Mouse (Mus musculus) CH12.LX (cell line): ENCODE results near the gene Ifrd1. TPM values are rescaled to one million over a fixed set of nuclear protein-coding genes. Genes with fewer than 3 reads are reported as not detected.

Source experiments
- DNase-seq: peaks from one replicate; pipeline ENCODE4 v3.0.0-alpha.2; 2013; ENCODE audit errors: extremely low read depth
- H3K27ac ChIP-seq: 2 replicates; pipeline ENCODE4 v1.5.1; 2012; ENCODE audit warnings: low read depth, mild to moderate bottlenecking, control low read depth, moderate library complexity; ENCODE audit not compliant: insufficient read depth
- H3K27me3 ChIP-seq: replicated peaks from 2 replicates; pipeline ENCODE3; 2012; ENCODE audit warnings: inconsistent platforms
- H3K36me3 ChIP-seq, 2 experiments: replicated peaks in 1 of 2; 2 replicates each; pipeline versions ENCODE3 to v1.6.1; 2012; ENCODE audit warnings: inconsistent platforms in 1 of 2, low read length in 1 of 2, mild to moderate bottlenecking in 1 of 2, mixed read lengths in 1 of 2, moderate library complexity in 1 of 2; ENCODE audit not compliant: control insufficient read depth in 1 of 2, insufficient read depth in 1 of 2
- H3K4me1 ChIP-seq, 2 experiments: 2 replicates each; pipeline ENCODE4 v1.6.1; 2012; ENCODE audit warnings: inconsistent platforms in 1 of 2, moderate library complexity in 1 of 2; ENCODE audit not compliant: insufficient read depth in 2 of 2, control insufficient read depth in 1 of 2
- H3K4me2 ChIP-seq: 2 replicates; pipeline ENCODE4 v1.6.1; 2012; ENCODE audit warnings: low read depth, mild to moderate bottlenecking, control low read depth; ENCODE audit not compliant: poor library complexity, insufficient read depth, severe bottlenecking
- H3K4me3 ChIP-seq, 3 experiments: fragments of 150-350 bp in 1 of 3; sonication (generic) in 1 of 3; replicated peaks in 1 of 3; 2 replicates each; pipeline versions ENCODE3 to v1.5.1; 2011 to 2012; ENCODE audit warnings: low read depth in 2 of 3, low read length in 2 of 3, mild to moderate bottlenecking in 2 of 3, moderate library complexity in 2 of 3, control low read depth in 1 of 3, improper control_type of control experiment in 1 of 3, inconsistent platforms in 1 of 3, mixed read lengths in 1 of 3; ENCODE audit not compliant: poor library complexity in 1 of 3
- H3K79me2 ChIP-seq: replicated peaks from 2 replicates; pipeline ENCODE4 v1.6.1; 2012; ENCODE audit warnings: mild to moderate bottlenecking, moderate library complexity; ENCODE audit not compliant: control insufficient read depth, poor library complexity, insufficient read depth, severe bottlenecking; ENCODE audit errors: extremely low read depth
- H3K9ac ChIP-seq: 2 replicates; pipeline ENCODE4 v1.6.1; 2012; ENCODE audit warnings: low read depth, mild to moderate bottlenecking, control low read depth, moderate library complexity; ENCODE audit not compliant: insufficient read depth
- H3K9me3 ChIP-seq: replicated peaks from 2 replicates; pipeline ENCODE3; 2012; ENCODE audit warnings: low read length, inconsistent platforms, mixed read lengths
- CHD2 ChIP-seq: IDR thresholded peaks from 2 replicates; pipeline ENCODE4 v1.6.1; 2011; ENCODE audit warnings: low read length, improper control_type of control experiment
- E2F4 ChIP-seq: IDR thresholded peaks from 2 replicates; pipeline ENCODE4 v1.6.1; 2011; ENCODE audit warnings: low read depth, low read length, improper control_type of control experiment; ENCODE audit not compliant: insufficient replicate concordance
- ETS1 ChIP-seq: conservative IDR thresholded peaks from 2 replicates; pipeline ENCODE4 v1.6.1; 2012; ENCODE audit warnings: low read depth, mild to moderate bottlenecking, inconsistent platforms, low read length, improper control_type of control experiment, moderate library complexity
- GABPA ChIP-seq: IDR thresholded peaks from 2 replicates; pipeline ENCODE4 v1.6.1; 2012; ENCODE audit warnings: low read depth, low read length, improper control_type of control experiment, inconsistent platforms; ENCODE audit not compliant: insufficient replicate concordance
- HCFC1 ChIP-seq: IDR thresholded peaks from 2 replicates; pipeline ENCODE4 v1.6.1; 2012; ENCODE audit warnings: low read depth, mild to moderate bottlenecking, inconsistent platforms, low read length, improper control_type of control experiment
- IRF4 ChIP-seq: IDR thresholded peaks from 2 replicates; pipeline ENCODE4 v1.6.1; 2014; ENCODE audit warnings: low read depth, mild to moderate bottlenecking, inconsistent platforms, low read length, improper control_type of control experiment
- JUN ChIP-seq: IDR thresholded peaks from 2 replicates; pipeline ENCODE4 v1.6.1; 2011; ENCODE audit warnings: low read depth, mild to moderate bottlenecking, low read length, improper control_type of control experiment, moderate library complexity; ENCODE audit not compliant: insufficient read depth
- MAFK ChIP-seq: IDR thresholded peaks from 2 replicates; pipeline ENCODE4 v1.6.1; 2011; ENCODE audit warnings: low read length, improper control_type of control experiment; ENCODE audit not compliant: insufficient replicate concordance
- MAX ChIP-seq: IDR thresholded peaks from 2 replicates; pipeline ENCODE4 v1.6.1; 2011; ENCODE audit warnings: low read length, improper control_type of control experiment
- MAZ ChIP-seq: IDR thresholded peaks from 2 replicates; pipeline ENCODE4 v1.6.1; 2012; ENCODE audit warnings: low read depth, mild to moderate bottlenecking, inconsistent platforms, low read length, improper control_type of control experiment, moderate library complexity
- MYC ChIP-seq: IDR thresholded peaks from 2 replicates; pipeline ENCODE4 v1.6.1; 2011; ENCODE audit warnings: low read depth, mild to moderate bottlenecking, improper control_type of control experiment, low read length
- NELFE ChIP-seq: IDR thresholded peaks from 2 replicates; pipeline ENCODE4 v1.6.1; 2011; ENCODE audit warnings: low read depth, low read length, improper control_type of control experiment
- PAX5 ChIP-seq: IDR thresholded peaks from 2 replicates; pipeline ENCODE4 v1.6.1; 2012; ENCODE audit warnings: low read length, inconsistent platforms, mixed read lengths
- RCOR1 ChIP-seq: conservative IDR thresholded peaks from 2 replicates; pipeline ENCODE4 v1.6.1; 2012; ENCODE audit warnings: low read depth, mild to moderate bottlenecking, inconsistent platforms, low read length, improper control_type of control experiment
- SMC3 ChIP-seq: IDR thresholded peaks from 2 replicates; pipeline ENCODE4 v1.6.1; 2011; ENCODE audit warnings: low read depth, low read length, improper control_type of control experiment
- TBP ChIP-seq: conservative IDR thresholded peaks from 2 replicates; pipeline ENCODE4 v1.6.1; 2011; ENCODE audit warnings: low read depth, low read length, improper control_type of control experiment
- USF1 ChIP-seq: IDR thresholded peaks from 2 replicates; pipeline ENCODE4 v1.6.1; 2014; ENCODE audit warnings: low read depth, mild to moderate bottlenecking, inconsistent platforms, low read length, improper control_type of control experiment
- USF2 ChIP-seq: conservative IDR thresholded peaks from 2 replicates; pipeline ENCODE4 v1.6.1; 2011; ENCODE audit warnings: low read depth, low read length, improper control_type of control experiment
- ZKSCAN1 ChIP-seq: IDR thresholded peaks from 2 replicates; pipeline ENCODE4 v1.6.1; 2012; ENCODE audit warnings: low read depth, inconsistent platforms, low read length, improper control_type of control experiment, borderline replicate concordance
- ZMIZ1 ChIP-seq: IDR thresholded peaks from 2 replicates; pipeline ENCODE4 v1.6.1; 2012; ENCODE audit warnings: low read depth, mild to moderate bottlenecking, inconsistent platforms, low read length, improper control_type of control experiment
- dilution Hi-C: fragments of 300-500 bp; cut with MboI; formaldehyde crosslinking; loops from 2 replicates; pipeline ENCODE4 v1.14.3; 2020; ENCODE audit warnings: low sequenced_read_pairs; ENCODE audit not compliant: extremely low pct_unique_long_range_greater_than_20kb, extremely low pct_ligation_motif_present
- in situ Hi-C: fragments of 300-500 bp; cut with MboI; formaldehyde crosslinking; loops from 3 replicates; pipeline ENCODE4 v1.14.3; 2019; ENCODE audit warnings: low sequenced_read_pairs, low pct_ligation_motif_present, low pct_unique_long_range_greater_than_20kb, mixed read lengths
- polyA plus RNA-seq: library from polyadenylated mRNA; unstranded; fragments of >175 nt; gene quantifications from 2 replicates; pipeline ENCODE4 v1.2.1, GENCODE M21; 2012; ENCODE audit warnings: low read depth; ENCODE audit not compliant: insufficient read length
- total RNA-seq, 2 experiments: library from RNA; depleted of rRNA; stranded (reverse); fragments of 300-350 nt in 1 of 2; fragments of >200 nt in 1 of 2; gene quantifications; 2 replicates each; pipeline ENCODE4 v1.2.3; 2012 to 2014

The Ifrd1 gene
- total and polyA plus RNA-seq, 3 experiments, result 105 to 427 (median 269) TPM

GRCm38 (mm10) chr12:40164621-40165020 is 83.7 kb downstream of the Ifrd1 start (continued):
- peak; percentile 57; the same call in 1 of the 2 replicates for TF ChIP-seq MYC
- TF ChIP-seq NELFE, result no peak; the same call in 1 of the 2 replicates
- TF ChIP-seq ZKSCAN1, result no peak
- no peak for TF ChIP-seq GABPA
- TF ChIP-seq ETS1, result no peak
- TF ChIP-seq JUN, result no peak
- no peak for TF ChIP-seq E2F4
- no peak for TF ChIP-seq HCFC1
- no peak for TF ChIP-seq USF2
- TF ChIP-seq IRF4, result no peak
- TF ChIP-seq SMC3, result peak; percentile 96
- no peak for TF ChIP-seq PAX5
- TF ChIP-seq USF1, result no peak

GRCm38 (mm10) chr12:40160777-40161176 is 87.5 kb downstream of the Ifrd1 start:
- no peaks in the 10 kb centered on the region for H3K79me2 ChIP-seq
- H3K9me3 ChIP-seq, result no peaks in the 10 kb centered on the region
- no peak overlapping the region for H3K4me2 ChIP-seq
- in situ Hi-C loops (loop anchor here (5.0 to 25.0 kb wide), 2 partner anchors 83 to 648 kb away; no protein-coding TSS in a partner anchor), dilution Hi-C loops (no loop called here)
- H3K4me1 ChIP-seq, result no peaks in the 10 kb centered on the region
- H3K4me3 ChIP-seq, result no peak overlapping the region
- no peak overlapping the region for H3K27ac ChIP-seq
- H3K9ac ChIP-seq, result no peak overlapping the region
- no peaks in the 10 kb centered on the region for H3K36me3 ChIP-seq
- no peak for DNase-seq
- TF ChIP-seq E2F4, result no peak
- no peak for TF ChIP-seq MAFK
- TF ChIP-seq SMC3, result no peak
- TF ChIP-seq CHD2, result no peak
- no peak for TF ChIP-seq MAX
- no peak for TF ChIP-seq MAZ
- TF ChIP-seq ZMIZ1, result no peak
- TF ChIP-seq MYC, result no peak
- TF ChIP-seq TBP, result no peak
- no peak for TF ChIP-seq RCOR1
- TF ChIP-seq GABPA, result no peak
- no peaks in the 10 kb centered on the region for H3K27me3 ChIP-seq
